Mouse (Mus musculus): ENCODE data around the gene Hs6st1. TPM values are rescaled to one million over a fixed set of nuclear protein-coding genes. Genes with fewer than 3 reads are reported as not detected.

The Hs6st1 gene
- polyA plus RNA-seq, 1 experiment, result 53.7 TPM

DNA sequence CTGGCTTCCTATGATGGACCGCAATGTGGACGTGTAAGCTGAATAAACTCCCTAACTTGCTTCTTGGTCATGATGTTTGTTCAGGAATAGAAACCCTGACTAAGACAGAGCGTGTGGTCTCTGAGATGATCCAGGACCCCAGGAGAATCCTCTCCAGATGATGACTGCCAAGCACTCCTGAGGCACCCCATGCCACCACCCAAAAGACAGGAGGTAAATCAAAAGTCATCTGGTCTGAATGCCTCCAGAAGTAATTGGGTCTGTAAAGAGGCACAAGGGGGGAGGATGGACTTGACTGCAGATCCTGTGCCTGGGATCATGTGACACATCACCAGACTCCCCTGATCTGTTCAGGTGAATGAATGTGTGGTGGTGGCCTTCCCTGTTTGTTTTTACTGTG lies 44.5 kb downstream of the Hs6st1 start:
- H3K27me3 ChIP-seq (ENCODE audit: control insufficient read depth, insufficient read depth, low read length), result no peaks in the 10 kb centered on the region
- no peaks in the 10 kb centered on the region for H3K36me3 ChIP-seq (ENCODE audit: control insufficient read depth, insufficient read depth, low read length)
- 93% methylated on average over 3 of the region's 3 CpGs for WGBS
- no peak overlapping the region for H3K4me3 ChIP-seq (ENCODE audit: low read depth, low read length)
- TF ChIP-seq CTCF (IDR thresholded peaks at IDR 0.05; ENCODE audit: extremely low read depth, insufficient read length, insufficient replicate concordance, low read depth, low read length) (no peak), POLR2A (IDR thresholded peaks at IDR 0.05; ENCODE audit: low read depth, low read length) (no peak)
- H3K4me1 ChIP-seq (ENCODE audit: control insufficient read depth, insufficient read depth, insufficient read length, low read length), result no peaks in the 10 kb centered on the region
- no peak overlapping the region for H3K27ac ChIP-seq (ENCODE audit: insufficient read depth, low read depth, low read length)

DNA sequence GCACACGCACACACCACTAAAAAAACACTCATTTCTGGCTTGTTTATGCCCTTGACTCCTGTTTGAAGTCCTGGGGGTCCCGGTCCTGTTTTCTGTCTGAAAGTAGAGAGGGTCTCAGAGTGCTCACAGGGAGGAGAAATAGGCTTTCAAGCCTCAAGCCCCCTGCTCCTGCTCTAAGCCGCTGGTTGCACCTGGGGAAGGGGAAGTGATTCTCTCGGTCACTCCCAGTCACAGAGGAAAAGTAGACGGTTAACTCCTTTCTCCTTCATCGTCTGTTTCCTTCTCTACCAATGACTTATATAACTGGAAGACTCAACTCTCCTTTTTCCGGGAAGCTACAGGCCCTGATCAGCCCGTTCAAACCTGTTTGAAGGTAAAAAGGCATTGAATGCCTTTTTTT lies 45.5 kb downstream of the Hs6st1 start:
- no peaks in the 10 kb centered on the region for H3K4me1 ChIP-seq (ENCODE audit: control insufficient read depth, insufficient read depth, insufficient read length, low read length)
- no peak overlapping the region for H3K4me3 ChIP-seq (ENCODE audit: low read depth, low read length)
- H3K27ac ChIP-seq (ENCODE audit: insufficient read depth, low read depth, low read length), result no peak overlapping the region
- TF ChIP-seq CTCF (IDR thresholded peaks at IDR 0.05; ENCODE audit: extremely low read depth, insufficient read length, insufficient replicate concordance, low read depth, low read length) (no peak), POLR2A (IDR thresholded peaks at IDR 0.05; ENCODE audit: low read depth, low read length) (no peak)
- WGBS, result 63% methylated on average over 8 of the region's 8 CpGs
- no peaks in the 10 kb centered on the region for H3K36me3 ChIP-seq (ENCODE audit: control insufficient read depth, insufficient read depth, low read length)
- no peaks in the 10 kb centered on the region for H3K27me3 ChIP-seq (ENCODE audit: control insufficient read depth, insufficient read depth, low read length)

DNA sequence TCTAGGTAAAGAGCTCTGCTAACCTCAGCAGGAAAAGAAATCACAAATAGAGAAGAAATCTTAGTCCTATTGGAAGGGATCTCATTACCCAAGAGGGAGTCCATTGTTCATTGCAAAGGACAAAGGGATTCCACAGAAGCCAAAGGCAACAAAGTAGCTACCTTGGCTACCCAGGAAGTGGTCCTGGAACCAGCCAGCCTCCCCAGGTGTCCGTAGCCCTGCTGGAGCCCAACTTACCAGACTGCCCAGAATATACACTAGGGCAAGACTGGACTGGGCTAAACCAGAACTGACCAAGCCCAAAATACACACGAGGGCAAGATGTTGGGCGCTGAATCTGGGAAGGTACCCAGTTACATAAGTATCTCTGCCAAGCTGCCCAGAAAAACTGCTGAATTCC lies 46.6 kb downstream of the Hs6st1 start:
- Histone ChIP-seq H3K4me1 (ENCODE audit: control insufficient read depth, insufficient read depth, insufficient read length, low read length) (no peaks in the 10 kb centered on the region), H3K4me3 (ENCODE audit: low read depth, low read length) (no peak overlapping the region), H3K27ac (ENCODE audit: insufficient read depth, low read depth, low read length) (no peak overlapping the region), H3K27me3 (ENCODE audit: control insufficient read depth, insufficient read depth, low read length) (no peaks in the 10 kb centered on the region), H3K36me3 (ENCODE audit: control insufficient read depth, insufficient read depth, low read length) (no peaks in the 10 kb centered on the region)
- no peak for TF ChIP-seq CTCF (IDR thresholded peaks at IDR 0.05; ENCODE audit: extremely low read depth, insufficient read length, insufficient replicate concordance, low read depth, low read length)
- TF ChIP-seq POLR2A (IDR thresholded peaks at IDR 0.05; ENCODE audit: low read depth, low read length), result no peak
- 90% methylated on average over 3 of the region's 3 CpGs for WGBS

DNA sequence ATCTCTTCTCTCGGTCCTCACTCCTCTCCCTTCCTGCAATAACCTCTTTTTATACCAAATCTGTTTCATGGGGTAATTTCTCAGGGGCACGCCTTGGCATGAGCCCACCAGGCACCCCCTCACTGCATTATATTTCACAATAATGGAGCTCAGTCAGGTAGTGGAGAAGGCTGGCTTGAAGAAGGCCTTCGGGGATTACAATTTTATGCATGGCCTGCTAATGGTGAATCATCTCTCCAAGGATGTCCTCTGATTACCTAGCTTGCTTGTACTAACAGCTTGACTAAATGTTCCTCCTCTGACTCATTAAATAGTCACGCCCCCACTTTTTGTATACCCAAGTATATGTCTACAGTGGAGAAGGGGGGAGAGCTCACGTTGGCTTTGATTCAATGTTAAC lies 48.3 kb downstream of the Hs6st1 start:
- Histone ChIP-seq H3K36me3 (ENCODE audit: control insufficient read depth, insufficient read depth, low read length) (no peaks in the 10 kb centered on the region), H3K27me3 (ENCODE audit: control insufficient read depth, insufficient read depth, low read length) (no peaks in the 10 kb centered on the region), H3K4me3 (ENCODE audit: low read depth, low read length) (no peak overlapping the region), H3K27ac (ENCODE audit: insufficient read depth, low read depth, low read length) (no peak overlapping the region), H3K4me1 (ENCODE audit: control insufficient read depth, insufficient read depth, insufficient read length, low read length) (no peaks in the 10 kb centered on the region)
- TF ChIP-seq CTCF (IDR thresholded peaks at IDR 0.05; ENCODE audit: extremely low read depth, insufficient read length, insufficient replicate concordance, low read depth, low read length) (no peak), POLR2A (IDR thresholded peaks at IDR 0.05; ENCODE audit: low read depth, low read length) (no peak)
- 58% methylated on average over 5 of the region's 5 CpGs for WGBS

DNA sequence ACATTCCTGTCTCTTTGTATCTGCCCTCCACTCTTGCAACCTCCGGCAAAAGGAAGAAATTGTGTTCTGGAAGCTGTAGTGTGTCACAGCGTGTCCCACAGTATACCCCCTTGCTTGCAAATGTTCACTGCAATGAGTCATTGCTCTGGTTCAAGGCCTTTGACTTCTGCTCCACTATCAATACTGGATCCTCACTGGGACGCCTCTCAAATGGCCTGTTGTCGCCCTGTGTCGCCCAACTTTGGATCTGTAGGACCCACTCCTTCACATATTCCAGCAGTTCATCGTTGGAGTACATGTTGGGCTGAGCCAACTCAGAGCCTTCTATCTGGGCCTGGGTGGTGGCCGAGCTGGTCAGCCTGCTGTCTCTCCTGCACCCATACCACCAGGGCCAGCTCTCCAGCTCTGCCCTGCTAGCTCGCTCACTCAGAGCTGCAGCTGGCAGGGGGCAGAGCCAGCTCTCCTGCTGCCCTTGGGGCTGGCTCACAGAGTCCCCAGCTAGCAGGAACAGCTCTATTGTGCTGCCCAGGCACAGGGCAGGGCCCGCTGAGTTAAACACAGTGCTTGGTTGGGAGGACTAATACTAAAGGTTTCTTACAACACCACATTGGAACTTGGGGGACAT lies 50.0 kb downstream of the Hs6st1 start:
- WGBS, result 86% methylated on average over 9 of the region's 9 CpGs
- Histone ChIP-seq H3K4me3 (ENCODE audit: low read depth, low read length) (no peak overlapping the region), H3K27me3 (ENCODE audit: control insufficient read depth, insufficient read depth, low read length) (no peaks in the 10 kb centered on the region)

DNA sequence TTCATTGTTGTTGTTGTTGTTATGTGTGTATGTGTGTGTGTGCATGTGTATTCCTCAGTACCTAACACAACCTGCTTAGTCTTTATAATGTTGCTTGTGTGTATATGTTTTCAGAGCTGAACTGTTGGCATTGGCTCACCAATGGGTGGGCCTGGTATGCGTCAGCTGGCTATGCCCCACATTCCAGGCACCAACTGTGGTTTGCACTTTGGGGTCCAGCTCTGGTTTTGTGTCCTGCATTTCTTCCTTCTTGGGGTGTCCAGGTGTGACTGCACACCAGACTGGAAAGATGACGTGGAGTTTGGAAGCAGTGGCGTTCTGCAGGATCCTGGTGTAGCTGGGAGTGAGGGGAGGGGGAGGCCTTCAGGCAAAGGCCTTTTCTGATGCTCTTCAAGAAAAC lies 50.8 kb downstream of the Hs6st1 start:
- H3K36me3 ChIP-seq (ENCODE audit: control insufficient read depth, insufficient read depth, low read length), result no peaks in the 10 kb centered on the region
- H3K27me3 ChIP-seq (ENCODE audit: control insufficient read depth, insufficient read depth, low read length), result no peaks in the 10 kb centered on the region
- WGBS, result 94% methylated on average over 3 of the region's 3 CpGs
- H3K4me3 ChIP-seq (ENCODE audit: low read depth, low read length), result no peak overlapping the region
- no peak for TF ChIP-seq CTCF (IDR thresholded peaks at IDR 0.05; ENCODE audit: extremely low read depth, insufficient read length, insufficient replicate concordance, low read depth, low read length)
- no peak overlapping the region for H3K27ac ChIP-seq (ENCODE audit: insufficient read depth, low read depth, low read length)
- no peaks in the 10 kb centered on the region for H3K4me1 ChIP-seq (ENCODE audit: control insufficient read depth, insufficient read depth, insufficient read length, low read length)

More for the DNA sequence above, 50.0 kb downstream of the Hs6st1 start:
- no peak overlapping the region for H3K27ac ChIP-seq (ENCODE audit: insufficient read depth, low read depth, low read length)
- H3K4me1 ChIP-seq (ENCODE audit: control insufficient read depth, insufficient read depth, insufficient read length, low read length), result no peaks in the 10 kb centered on the region
- TF ChIP-seq POLR2A (IDR thresholded peaks at IDR 0.05; ENCODE audit: low read depth, low read length) (no peak), CTCF (IDR thresholded peaks at IDR 0.05; ENCODE audit: extremely low read depth, insufficient read length, insufficient replicate concordance, low read depth, low read length) (no peak)
- H3K36me3 ChIP-seq (ENCODE audit: control insufficient read depth, insufficient read depth, low read length), result no peaks in the 10 kb centered on the region

DNA sequence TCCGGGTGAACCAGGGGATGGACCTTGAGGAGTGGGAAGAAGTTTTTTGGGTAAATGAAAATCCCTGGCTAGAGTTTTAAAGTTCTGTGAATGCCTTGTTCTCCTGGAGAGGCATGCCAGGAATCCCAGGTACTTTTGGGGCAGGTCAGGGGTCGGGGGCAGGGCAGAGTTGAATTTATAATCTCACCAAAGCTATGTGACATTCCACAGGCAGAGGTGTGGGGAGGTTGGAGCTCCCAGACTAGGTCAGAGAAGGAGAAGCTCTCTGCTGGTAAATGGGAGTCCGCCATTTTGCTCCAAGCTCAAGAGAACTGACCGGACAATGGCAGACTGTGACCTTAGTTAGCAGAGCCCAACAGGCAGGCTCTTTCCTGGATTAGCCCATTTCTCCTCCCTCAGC lies 51.2 kb downstream of the Hs6st1 start:
- H3K36me3 ChIP-seq (ENCODE audit: control insufficient read depth, insufficient read depth, low read length), result no peaks in the 10 kb centered on the region
- no peaks in the 10 kb centered on the region for H3K4me1 ChIP-seq (ENCODE audit: control insufficient read depth, insufficient read depth, insufficient read length, low read length)
- TF ChIP-seq POLR2A (IDR thresholded peaks at IDR 0.05; ENCODE audit: low read depth, low read length) (no peak), CTCF (IDR thresholded peaks at IDR 0.05; ENCODE audit: extremely low read depth, insufficient read length, insufficient replicate concordance, low read depth, low read length) (no peak)
- 82% methylated on average over 4 of the region's 4 CpGs for WGBS
- H3K27ac ChIP-seq (ENCODE audit: insufficient read depth, low read depth, low read length), result no peak overlapping the region
- H3K4me3 ChIP-seq (ENCODE audit: low read depth, low read length), result no peak overlapping the region
- H3K27me3 ChIP-seq (ENCODE audit: control insufficient read depth, insufficient read depth, low read length), result no peaks in the 10 kb centered on the region

All from small intestine, adult 2 months (tissue).